Mouse (Mus musculus): ENCODE results near the gene Nup62.

DNA sequence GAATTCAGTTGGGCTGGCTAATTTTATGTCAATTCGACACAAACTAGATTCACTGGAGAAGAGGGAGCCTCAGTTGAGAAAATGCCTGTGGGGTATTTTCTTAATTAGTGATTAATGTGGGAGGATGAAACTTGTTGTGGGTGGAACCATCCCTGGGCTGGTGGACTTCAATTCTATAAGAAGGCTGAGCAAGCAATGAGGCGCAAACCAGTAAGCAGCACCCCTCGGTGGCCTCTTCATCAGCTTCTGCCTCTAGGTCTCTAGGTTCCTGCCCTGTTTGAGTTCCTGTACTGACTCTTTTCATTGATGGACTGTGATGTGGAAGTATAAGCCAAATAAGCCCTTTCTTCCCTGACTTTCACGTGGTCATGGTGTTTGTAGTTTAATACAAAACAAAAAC lies 5.5 kb upstream of the Nup62 start:
- TF ChIP-seq GATA1 (IDR thresholded peaks at IDR 0.05; ENCODE audit: borderline replicate concordance, low read length) (no peak), FLI1 (IDR thresholded peaks at IDR 0.05; ENCODE audit: low read length) (no peak)
